Mouse (Mus musculus) midbrain, embryonic 12.5 days (tissue): ENCODE measurements around the gene Prkcd. TPM values are rescaled to one million over a fixed set of nuclear protein-coding genes. Genes with fewer than 3 reads are reported as not detected.

ENCODE experiments used
- ATAC-seq: fragments of 200-750 bp; cut with Nextera tagmentation; 2 replicates; pipeline ENCODE4 v1.8.0; 2017; ENCODE audit warnings: low read depth, moderate TSS enrichment, moderate library complexity; ENCODE audit not compliant: low FRiP score
- H3K27ac ChIP-seq: fragments of 300-500 bp; sonication (generic); replicated peaks from 2 replicates; pipeline ENCODE4 v1.5.1; 2016; ENCODE audit warnings: mild to moderate bottlenecking
- H3K27me3 ChIP-seq: fragments of 300-500 bp; sonication (generic); 2 replicates; pipeline ENCODE4 v1.6.1; 2016; ENCODE audit warnings: mild to moderate bottlenecking
- H3K36me3 ChIP-seq: fragments of 300-500 bp; sonication (generic); 2 replicates; pipeline ENCODE4 v1.6.1; 2016
- H3K4me1 ChIP-seq: fragments of 300-500 bp; sonication (generic); 2 replicates; pipeline ENCODE4 v1.6.1; 2016
- H3K4me2 ChIP-seq: fragments of 300-500 bp; sonication (generic); replicated peaks from 2 replicates; pipeline ENCODE4 v1.6.1; 2016; ENCODE audit warnings: mild to moderate bottlenecking, moderate library complexity
- H3K4me3 ChIP-seq: fragments of 300-500 bp; sonication (generic); 2 replicates; pipeline ENCODE4 v1.5.1; 2016; ENCODE audit warnings: mild to moderate bottlenecking
- H3K9ac ChIP-seq: fragments of 300-500 bp; sonication (generic); replicated peaks from 2 replicates; pipeline ENCODE4 v1.6.1; 2016; ENCODE audit warnings: mild to moderate bottlenecking, moderate library complexity
- H3K9me3 ChIP-seq: fragments of 300-500 bp; sonication (generic); 2 replicates; pipeline ENCODE4 v1.6.1; 2016; ENCODE audit warnings: mild to moderate bottlenecking
- WGBS: fragments of 180-500 bp; shearing (Covaris S2); methylation state at CpG from one replicate; pipeline ENCODE4 v1.1.7; 2016; 5-methylcytosine and 5-hydroxymethylcytosine counted together
- polyA plus RNA-seq: library from polyadenylated mRNA; unstranded; fragments of >200 nt; fragmentation: Nextera tagmentation; extraction: Ambion mirVana; gene quantifications from 2 replicates; pipeline ENCODE4 v1.2.1, GENCODE M21; 2016

The Prkcd gene
- polyA plus RNA-seq, 1 experiment from 2014 or later: 26.9 TPM

DNA sequence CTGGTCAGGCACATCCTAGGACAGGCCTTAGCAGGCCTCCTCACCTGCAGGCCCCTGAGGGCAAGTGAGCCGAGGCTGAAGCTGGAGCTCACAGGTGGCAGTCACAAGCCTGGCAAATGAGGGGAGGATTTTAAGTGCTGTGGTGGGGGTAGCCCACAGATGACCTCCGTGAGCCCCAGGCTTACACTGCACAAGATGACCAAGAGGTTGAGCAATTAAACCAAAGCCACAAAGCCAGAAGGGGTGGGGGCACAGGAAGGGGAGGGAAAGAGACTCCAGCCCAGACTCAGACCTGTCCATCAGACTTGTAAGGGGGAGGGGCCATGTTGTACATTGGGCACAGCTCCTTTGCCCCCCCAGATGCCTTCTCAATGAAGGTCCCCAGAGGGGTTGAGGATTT is 9.3 kb downstream of the Prkcd start:
- ATAC-seq: no peak
- Histone ChIP-seq H3K4me3 (no peak overlapping the region), H3K4me2 (no peak overlapping the region), H3K9ac (no peak overlapping the region), H3K9me3 (no peaks in the 10 kb centered on the region), H3K36me3 (no peaks in the 10 kb centered on the region), H3K27ac (no peak overlapping the region), H3K27me3 (no peaks in the 10 kb centered on the region), H3K4me1 (no peaks in the 10 kb centered on the region)
- 79% methylated on average over 2 of the region's 2 CpGs for WGBS

GRCm38 (mm10) chr14:30612962-30613715 is 12.9 kb downstream of the Prkcd start:
- H3K9ac ChIP-seq: no peak overlapping the region
- H3K9me3 ChIP-seq: no peaks in the 10 kb centered on the region
- H3K36me3 ChIP-seq: no peaks in the 10 kb centered on the region
- no peaks in the 10 kb centered on the region for H3K4me1 ChIP-seq
- 93% methylated on average over 2 of the region's 2 CpGs for WGBS
- H3K27me3 ChIP-seq: no peaks in the 10 kb centered on the region
- no peak overlapping the region for H3K4me2 ChIP-seq
- H3K27ac ChIP-seq: no peak overlapping the region
- ATAC-seq: no peak
- no peak overlapping the region for H3K4me3 ChIP-seq

DNA sequence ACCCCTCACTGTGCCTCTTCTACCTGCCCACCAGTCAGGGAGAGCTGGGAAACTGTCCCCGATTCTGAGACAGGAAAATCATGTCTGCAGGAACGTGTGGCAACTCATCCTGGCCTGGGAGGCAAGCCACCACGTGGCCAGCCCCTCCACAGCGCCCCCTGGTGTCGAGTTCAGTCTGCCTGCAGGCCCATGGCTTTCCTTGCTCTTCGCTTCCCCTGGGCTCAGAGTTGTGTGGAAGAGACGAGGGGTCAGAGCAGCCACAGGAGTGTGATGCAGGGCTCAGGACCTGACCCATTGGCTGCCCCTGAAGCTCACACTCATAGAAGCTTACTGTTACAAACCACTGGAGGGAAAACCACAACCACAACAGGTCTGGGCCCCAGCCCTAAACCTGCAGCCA is 13.5 kb downstream of the Prkcd start:
- ATAC-seq: no peak
- Histone ChIP-seq H3K9ac (no peak overlapping the region), H3K36me3 (no peaks in the 10 kb centered on the region), H3K27ac (no peak overlapping the region), H3K4me1 (no peaks in the 10 kb centered on the region), H3K27me3 (no peaks in the 10 kb centered on the region), H3K9me3 (no peaks in the 10 kb centered on the region), H3K4me3 (no peak overlapping the region), H3K4me2 (no peak overlapping the region)
- WGBS: 17% methylated on average over 7 of the region's 7 CpGs

DNA sequence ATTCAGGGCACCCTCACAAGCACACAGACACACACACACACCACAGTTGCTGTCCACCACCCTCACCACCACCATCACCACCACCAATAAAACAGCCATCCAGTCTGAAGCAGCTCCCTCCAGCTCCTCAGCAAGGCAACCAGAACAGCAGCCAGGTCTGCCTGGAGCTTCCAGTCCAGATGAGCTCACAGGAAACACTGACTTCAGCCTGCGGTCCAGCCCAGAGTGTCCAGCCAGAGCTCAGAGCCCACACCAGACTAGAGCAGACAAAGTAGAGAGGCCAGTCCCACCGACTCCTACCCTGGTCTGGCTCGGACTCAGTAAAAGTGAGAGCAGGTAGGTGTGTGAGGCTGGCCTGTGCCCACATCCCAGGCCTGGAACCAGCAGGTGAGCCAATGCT is 15.1 kb downstream of the Prkcd start:
- no peak for ATAC-seq

GRCm38 (mm10) chr14:30610304-30610703 is 15.7 kb downstream of the Prkcd start:
- no peaks in the 10 kb centered on the region for H3K36me3 ChIP-seq
- 93% methylated on average over 2 of the region's 2 CpGs for WGBS
- H3K27ac ChIP-seq: no peak overlapping the region
- H3K9ac ChIP-seq: no peak overlapping the region
- H3K4me3 ChIP-seq: no peak overlapping the region
- H3K9me3 ChIP-seq: no peaks in the 10 kb centered on the region
- no peak overlapping the region for H3K4me2 ChIP-seq
- ATAC-seq: no peak
- H3K4me1 ChIP-seq: no peaks in the 10 kb centered on the region
- H3K27me3 ChIP-seq: no peaks in the 10 kb centered on the region

More for the DNA sequence above, 15.1 kb downstream of the Prkcd start:
- WGBS: 79% methylated on average over 3 of the region's 3 CpGs
- H3K4me1 ChIP-seq: no peaks in the 10 kb centered on the region
- H3K4me3 ChIP-seq: no peak overlapping the region
- no peak overlapping the region for H3K4me2 ChIP-seq
- H3K27ac ChIP-seq: no peak overlapping the region
- H3K9ac ChIP-seq: no peak overlapping the region
- H3K9me3 ChIP-seq: no peaks in the 10 kb centered on the region
- H3K36me3 ChIP-seq: no peaks in the 10 kb centered on the region
- no peaks in the 10 kb centered on the region for H3K27me3 ChIP-seq

DNA sequence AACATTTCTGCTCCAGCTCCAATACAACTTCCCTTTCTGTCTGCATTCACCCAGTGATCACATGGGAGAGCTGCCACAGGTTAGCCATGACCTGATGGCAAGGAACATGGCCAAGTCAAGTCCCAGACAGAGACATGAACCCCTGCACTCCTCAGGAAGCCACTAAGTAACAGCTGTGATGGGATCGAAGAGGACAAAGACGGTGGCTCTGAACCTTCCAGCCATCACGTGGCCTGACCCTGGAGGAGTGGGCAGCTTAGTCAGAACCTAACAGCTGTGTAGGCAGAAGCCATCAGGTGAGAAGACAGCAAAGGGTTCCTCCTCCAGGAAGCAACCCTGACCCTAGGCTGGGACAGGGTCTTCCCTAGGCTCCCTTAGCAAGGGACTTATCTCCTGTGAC is 16.5 kb downstream of the Prkcd start:
- H3K4me2 ChIP-seq: no peak overlapping the region
- 91% methylated on average over 3 of the region's 3 CpGs for WGBS
- H3K4me1 ChIP-seq: no peaks in the 10 kb centered on the region
- H3K36me3 ChIP-seq: no peaks in the 10 kb centered on the region
- H3K27ac ChIP-seq: no peak overlapping the region
- no peaks in the 10 kb centered on the region for H3K9me3 ChIP-seq
- no peaks in the 10 kb centered on the region for H3K27me3 ChIP-seq
- ATAC-seq: no peak
- no peak overlapping the region for H3K9ac ChIP-seq
- H3K4me3 ChIP-seq: no peak overlapping the region

GRCm38 (mm10) chr14:30608176-30608575 is 17.8 kb downstream of the Prkcd start:
- Histone ChIP-seq H3K36me3 (no peaks in the 10 kb centered on the region), H3K4me2 (no peak overlapping the region), H3K9ac (no peak overlapping the region), H3K9me3 (no peaks in the 10 kb centered on the region), H3K27ac (no peak overlapping the region), H3K27me3 (no peaks in the 10 kb centered on the region), H3K4me3 (no peak overlapping the region), H3K4me1 (no peaks in the 10 kb centered on the region)
- WGBS: 93% methylated on average over 6 of the region's 6 CpGs
- no peak for ATAC-seq

DNA sequence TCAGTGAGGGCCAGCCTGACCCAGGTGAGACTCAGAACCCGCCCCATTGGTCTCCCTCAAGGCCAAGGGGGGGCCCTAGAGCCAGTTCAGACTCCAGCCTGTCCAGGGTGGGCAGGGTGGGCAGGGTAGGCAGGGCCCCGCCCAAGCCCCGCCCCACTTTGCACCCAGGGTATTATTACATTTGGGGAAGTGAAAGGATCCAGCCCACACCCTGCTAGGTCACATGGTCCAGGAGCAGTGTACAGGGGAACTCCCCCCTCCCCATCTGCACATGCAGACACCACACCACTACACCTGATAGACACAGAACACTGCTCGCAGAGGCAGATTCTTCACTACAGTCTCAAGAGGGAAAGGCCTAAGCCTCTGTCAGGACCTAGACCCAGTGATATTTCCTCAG is 18.3 kb downstream of the Prkcd start:
- H3K27me3 ChIP-seq: no peaks in the 10 kb centered on the region
- no peak overlapping the region for H3K4me2 ChIP-seq
- no peak overlapping the region for H3K4me3 ChIP-seq
- H3K36me3 ChIP-seq: no peaks in the 10 kb centered on the region
- H3K4me1 ChIP-seq: no peaks in the 10 kb centered on the region
- no peaks in the 10 kb centered on the region for H3K9me3 ChIP-seq
- no peak overlapping the region for H3K9ac ChIP-seq
- 90% methylated on average over 4 of the region's 4 CpGs for WGBS
- no peak for ATAC-seq
- H3K27ac ChIP-seq: no peak overlapping the region

DNA sequence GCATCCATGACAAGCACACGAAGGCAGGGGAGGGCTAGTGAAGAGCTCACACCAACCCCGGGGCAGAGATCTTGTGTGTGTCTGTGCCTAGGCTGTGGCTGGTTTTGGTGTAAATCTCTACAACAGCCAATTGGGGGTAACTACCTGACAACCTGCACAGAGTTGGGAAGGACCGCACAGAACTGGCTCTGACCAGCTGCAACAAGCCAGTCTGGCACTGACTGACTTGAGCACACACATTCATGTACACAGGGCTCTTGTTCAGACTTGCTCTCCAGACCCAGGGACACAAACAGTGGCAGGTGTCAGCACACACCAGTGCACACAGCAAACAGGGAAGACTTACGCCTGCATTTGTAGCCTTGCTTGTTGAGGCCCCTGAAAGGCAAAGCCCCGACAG is 19.2 kb downstream of the Prkcd start:
- no peak for ATAC-seq
- H3K4me2 ChIP-seq: no peak overlapping the region
- H3K27ac ChIP-seq: no peak overlapping the region
- H3K27me3 ChIP-seq: no peaks in the 10 kb centered on the region
- no peaks in the 10 kb centered on the region for H3K4me1 ChIP-seq
- H3K4me3 ChIP-seq: no peak overlapping the region
- H3K9ac ChIP-seq: no peak overlapping the region
- H3K36me3 ChIP-seq: 0 out of 2 replicates have a peak, but pooled peaks cover 4% of the 10 kb centered on the region
- WGBS: 78% methylated on average over 5 of the region's 5 CpGs
- no peaks in the 10 kb centered on the region for H3K9me3 ChIP-seq

GRCm38 (mm10) chr14:30597142-30597541 is 28.9 kb downstream of the Prkcd start:
- H3K27ac ChIP-seq: no peak overlapping the region
- WGBS: 77% methylated on average over 2 of the region's 2 CpGs
- no peak overlapping the region for H3K4me2 ChIP-seq
- 0 out of 2 replicates have a peak, but pooled peaks cover 4% of the 10 kb centered on the region for H3K36me3 ChIP-seq
- no peaks in the 10 kb centered on the region for H3K9me3 ChIP-seq
- no peaks in the 10 kb centered on the region for H3K27me3 ChIP-seq
- H3K4me3 ChIP-seq: no peak overlapping the region
- H3K9ac ChIP-seq: no peak overlapping the region
- H3K4me1 ChIP-seq: peaks cover 22% of the 10 kb centered on the region
- no peak for ATAC-seq

DNA sequence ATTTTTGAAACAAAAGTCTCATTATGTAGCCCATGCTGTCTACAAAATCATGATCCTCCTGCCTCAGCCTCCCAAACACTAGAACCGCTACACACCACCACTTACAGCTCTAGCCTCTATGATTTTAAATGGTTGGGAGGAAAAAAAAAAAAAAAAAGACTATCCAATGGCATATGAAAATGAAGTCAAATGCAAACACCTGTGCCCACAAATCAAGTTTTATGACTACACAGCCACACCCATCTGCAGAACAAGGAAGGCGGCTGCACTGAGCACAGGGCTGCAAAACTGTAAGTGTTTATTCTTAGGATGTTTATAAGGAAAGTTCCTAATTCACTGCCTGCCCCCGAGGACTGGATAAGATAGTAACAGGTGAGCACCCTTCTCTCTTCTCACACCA is 29.6 kb downstream of the Prkcd start:
- Histone ChIP-seq H3K4me2 (no peak overlapping the region), H3K9ac (no peak overlapping the region), H3K4me1 (peaks cover 25% of the 10 kb centered on the region), H3K9me3 (no peaks in the 10 kb centered on the region), H3K27me3 (no peaks in the 10 kb centered on the region), H3K4me3 (no peak overlapping the region), H3K27ac (no peak overlapping the region), H3K36me3 (no peaks in the 10 kb centered on the region)
- 83% methylated on average over 3 of the region's 3 CpGs for WGBS
- ATAC-seq: no peak

DNA sequence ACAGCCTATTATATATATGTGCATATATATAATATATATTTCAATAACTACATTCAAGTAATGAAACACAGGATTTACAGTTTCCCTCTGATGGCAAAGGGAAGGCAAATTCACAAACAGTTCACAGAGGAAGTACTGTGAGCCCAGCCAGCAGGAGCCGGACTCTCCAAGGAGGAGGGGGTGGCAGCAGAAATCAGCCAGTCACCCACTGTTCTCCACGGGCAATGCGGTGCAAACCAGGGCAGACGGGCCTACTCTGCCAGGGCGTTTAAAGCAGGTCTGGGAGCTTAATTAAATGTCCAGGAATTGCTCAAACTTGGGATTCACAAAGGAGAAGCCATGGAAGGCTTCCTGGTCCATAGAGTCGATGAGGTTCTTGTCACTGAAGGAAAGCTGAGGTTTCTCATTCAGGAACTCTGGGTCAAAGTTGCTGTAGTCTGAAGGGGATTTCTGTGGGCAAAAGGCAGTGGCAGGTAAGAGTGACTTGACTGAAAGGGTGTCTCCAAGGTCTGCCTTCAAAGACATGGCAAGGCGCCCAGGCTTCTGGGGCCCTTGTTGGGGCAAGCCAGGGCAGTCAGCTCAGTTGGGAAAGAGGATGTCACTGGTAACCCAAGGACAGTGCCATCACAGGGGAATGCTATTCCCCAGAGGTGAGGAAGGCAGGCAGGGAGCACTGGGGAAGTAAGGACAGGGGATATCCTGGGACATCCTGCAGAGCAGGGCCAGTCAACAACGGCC is 30.3 kb downstream of the Prkcd start:
- no peak overlapping the region for H3K9ac ChIP-seq
- H3K27ac ChIP-seq: no peak overlapping the region
- no peaks in the 10 kb centered on the region for H3K9me3 ChIP-seq
- no peak overlapping the region for H3K4me2 ChIP-seq
- 83% methylated on average over 8 of the region's 8 CpGs for WGBS
- peaks cover 26% of the 10 kb centered on the region for H3K4me1 ChIP-seq
- ATAC-seq: no peak
- H3K36me3 ChIP-seq: no peaks in the 10 kb centered on the region
- no peaks in the 10 kb centered on the region for H3K27me3 ChIP-seq
- no peak overlapping the region for H3K4me3 ChIP-seq
